Mouse (Mus musculus) embryonic facial prominence, embryonic 15.5 days (tissue): ENCODE data around the gene Asphd1. TPM values are rescaled to one million over a fixed set of nuclear protein-coding genes. Genes with fewer than 3 reads are reported as not detected.
"Not testable (repeated sequence)": the region's sequence is repeated elsewhere in the genome, so short reads cannot be mapped to it uniquely, and the experiment has no call there.

Experiments
- ATAC-seq: fragments of 200-750 bp; cut with Nextera tagmentation; 2 replicates; pipeline ENCODE4 v1.8.0; 2017; ENCODE audit warnings: low read depth, moderate TSS enrichment; ENCODE audit not compliant: insufficient number of reproducible peaks, low FRiP score, low TSS enrichment
- H3K27ac ChIP-seq: fragments of 300-500 bp; sonication (generic); replicated peaks from 2 replicates; pipeline ENCODE4 v1.5.1; 2015; ENCODE audit warnings: mild to moderate bottlenecking, inconsistent platforms
- H3K27me3 ChIP-seq: fragments of 300-500 bp; sonication (generic); 2 replicates; pipeline ENCODE4 v1.6.1; 2015; ENCODE audit warnings: inconsistent platforms
- H3K36me3 ChIP-seq: fragments of 300-500 bp; sonication (generic); 2 replicates; pipeline ENCODE4 v1.6.1; 2015; ENCODE audit warnings: mild to moderate bottlenecking, inconsistent platforms
- H3K4me1 ChIP-seq: fragments of 300-500 bp; sonication (generic); 2 replicates; pipeline ENCODE4 v1.6.1; 2015; ENCODE audit warnings: inconsistent platforms
- H3K4me2 ChIP-seq: fragments of 300-500 bp; sonication (generic); replicated peaks from 2 replicates; pipeline ENCODE4 v1.6.1; 2015; ENCODE audit warnings: mild to moderate bottlenecking, inconsistent platforms
- H3K4me3 ChIP-seq: fragments of 300-500 bp; sonication (generic); replicated peaks from 2 replicates; pipeline ENCODE4 v1.5.1; 2015; ENCODE audit warnings: mild to moderate bottlenecking, inconsistent platforms
- H3K9ac ChIP-seq: fragments of 300-500 bp; sonication (generic); 2 replicates; pipeline ENCODE4 v1.6.1; 2015; ENCODE audit warnings: inconsistent platforms
- H3K9me3 ChIP-seq: fragments of 300-500 bp; sonication (generic); replicated peaks from 2 replicates; pipeline ENCODE4 v1.6.1; 2016; ENCODE audit warnings: inconsistent platforms
- WGBS: fragments of 180-500 bp; shearing (Covaris S2); methylation state at CpG from one replicate; pipeline ENCODE4 v1.1.7; 2015; 5-methylcytosine and 5-hydroxymethylcytosine counted together
- polyA plus RNA-seq: library from polyadenylated mRNA; unstranded; fragments of >200 nt; fragmentation: Nextera tagmentation; extraction: Ambion mirVana; gene quantifications from 2 replicates; pipeline ENCODE4 v1.2.1, GENCODE M21; 2015

Asphd1 gene
- polyA plus RNA-seq, 1 experiment from 2014 or later, result 0.15 TPM

GRCm38 (mm10) chr7:126923999-126924398 lies 25.4 kb downstream of the Asphd1 start:
- Histone ChIP-seq H3K4me3 (no peak overlapping the region), H3K4me2 (no peak overlapping the region), H3K27me3 (no peaks in the 10 kb centered on the region), H3K9ac (no peak overlapping the region), H3K4me1 (peaks cover under 1% of the 10 kb centered on the region), H3K27ac (no peak overlapping the region), H3K9me3 (no peaks in the 10 kb centered on the region), H3K36me3 (no peaks in the 10 kb centered on the region)
- no peak for ATAC-seq
- 74% methylated on average over 5 of the region's 5 CpGs for WGBS

- H3K4me2 ChIP-seq, result no peak within 1 kb of the TSS
- no peaks in the 10 kb centered on the region for H3K9me3 ChIP-seq
- no peaks in the 10 kb centered on the region for H3K36me3 ChIP-seq
- H3K4me3 ChIP-seq, result no peak within 1 kb of the TSS
- 0 out of 2 replicates have a peak within 1 kb of the TSS, but pooled peaks have one; percentile 18 for H3K27ac ChIP-seq
- no peak within 1 kb of the TSS for H3K9ac ChIP-seq
- H3K4me1 ChIP-seq, result no peaks in the 10 kb centered on the region
- 34% methylated on average over 5 of the region's 5 CpGs for WGBS
- ATAC-seq, result no peak; the same call in 1 of the 2 replicates
- H3K27me3 ChIP-seq, result no peaks in the 10 kb centered on the region
These were observed 26.7 kb downstream of the Asphd1 start, which contains the start of gene Tmem219 for GRCm38 (mm10) chr7:126922624-126923060. Gene Tmem219 (minus strand): TSS chr7:126922917.

- WGBS, result 72% methylated on average over 2 of the region's 2 CpGs
- Histone ChIP-seq H3K9ac (no peak overlapping the region), H3K4me3 (no peak overlapping the region), H3K9me3 (no peaks in the 10 kb centered on the region), H3K4me1 (no peaks in the 10 kb centered on the region), H3K27me3 (no peaks in the 10 kb centered on the region), H3K4me2 (no peak overlapping the region), H3K27ac (no peak overlapping the region), H3K36me3 (no peaks in the 10 kb centered on the region)
- ATAC-seq, result no peak
These were observed 27.8 kb downstream of the Asphd1 start for GRCm38 (mm10) chr7:126921563-126921962.

GRCm38 (mm10) chr7:126919973-126920372 lies 29.4 kb downstream of the Asphd1 start:
- Histone ChIP-seq H3K4me1 (no peaks in the 10 kb centered on the region), H3K36me3 (no peaks in the 10 kb centered on the region), H3K9me3 (no peaks in the 10 kb centered on the region), H3K9ac (no peak overlapping the region), H3K27ac (no peak overlapping the region), H3K4me3 (no peak overlapping the region), H3K4me2 (no peak overlapping the region), H3K27me3 (no peaks in the 10 kb centered on the region)
- WGBS, result 83% methylated on average over 4 of the region's 4 CpGs
- no peak for ATAC-seq

- not testable (repeated sequence) for H3K27ac ChIP-seq, H3K4me3 ChIP-seq, H3K9ac ChIP-seq, H3K4me1 ChIP-seq, H3K4me2 ChIP-seq, ATAC-seq, H3K36me3 ChIP-seq, H3K9me3 ChIP-seq, H3K27me3 ChIP-seq
- WGBS, result 41% methylated on average over 4 of the region's 4 CpGs
These were observed 31.0 kb downstream of the Asphd1 start for GRCm38 (mm10) chr7:126918356-126918755.

GRCm38 (mm10) chr7:126914844-126915243 lies 34.5 kb downstream of the Asphd1 start:
- Histone ChIP-seq H3K9ac (no peak overlapping the region), H3K9me3 (no peaks in the 10 kb centered on the region), H3K4me2 (no peak overlapping the region), H3K27me3 (no peaks in the 10 kb centered on the region), H3K36me3 (no peaks in the 10 kb centered on the region), H3K4me1 (no peaks in the 10 kb centered on the region), H3K27ac (no peak overlapping the region), H3K4me3 (no peak overlapping the region)
- no peak for ATAC-seq
- 82% methylated on average over 3 of the region's 3 CpGs for WGBS

- no peak overlapping the region for H3K4me3 ChIP-seq
- ATAC-seq, result no peak
- WGBS, result 70% methylated on average over 3 of the region's 3 CpGs
- no peak overlapping the region for H3K27ac ChIP-seq
- H3K36me3 ChIP-seq, result no peaks in the 10 kb centered on the region
- no peaks in the 10 kb centered on the region for H3K4me1 ChIP-seq
- no peak overlapping the region for H3K9ac ChIP-seq
- no peak overlapping the region for H3K4me2 ChIP-seq
- no peaks in the 10 kb centered on the region for H3K9me3 ChIP-seq
- H3K27me3 ChIP-seq, result no peaks in the 10 kb centered on the region
These were observed 43.8 kb downstream of the Asphd1 start for GRCm38 (mm10) chr7:126905590-126905989.

- H3K4me2 ChIP-seq, H3K27me3 ChIP-seq, H3K36me3 ChIP-seq, ATAC-seq, H3K9me3 ChIP-seq, H3K4me3 ChIP-seq, H3K9ac ChIP-seq, H3K27ac ChIP-seq: not testable (repeated sequence)
- peaks cover 17% of the 10 kb centered on the region for H3K4me1 ChIP-seq
- 95% methylated on average over 8 of the region's 9 CpGs for WGBS
These were observed 49.6 kb downstream of the Asphd1 start for GRCm38 (mm10) chr7:126899781-126900180.

GRCm38 (mm10) chr7:126898102-126898990 lies 51.0 kb downstream of the Asphd1 start:
- Histone ChIP-seq H3K9ac (peak overlapping the region; percentile 68), H3K27me3 (no peaks in the 10 kb centered on the region), H3K4me2 (peak overlapping the region; percentile 71), H3K27ac (peak overlapping the region; percentile 72), H3K9me3 (no peaks in the 10 kb centered on the region), H3K4me3 (peak overlapping the region; percentile 75), H3K36me3 (no peaks in the 10 kb centered on the region), H3K4me1 (peaks cover 17% of the 10 kb centered on the region)
- 10% methylated on average over 37 of the region's 37 CpGs for WGBS
- ATAC-seq, result peak; percentile 92

GRCm38 (mm10) chr7:126897390-126898101 lies 51.8 kb downstream of the Asphd1 start:
- Histone ChIP-seq H3K27ac (peak overlapping the region; percentile 72), H3K9ac (peak overlapping the region; percentile 68), H3K4me3 (peak overlapping the region; percentile 75), H3K4me2 (peak overlapping the region; percentile 71), H3K36me3 (no peaks in the 10 kb centered on the region), H3K27me3 (no peaks in the 10 kb centered on the region), H3K4me1 (peaks cover 17% of the 10 kb centered on the region), H3K9me3 (no peaks in the 10 kb centered on the region)
- 17% methylated on average over 16 of the region's 16 CpGs for WGBS
- peak; percentile 17; the same call in 1 of the 2 replicates for ATAC-seq

- WGBS, result 90% methylated on average over 5 of the region's 5 CpGs
- Histone ChIP-seq H3K4me2 (peak overlapping the region; percentile 71; the same call in 1 of the 2 replicates), H3K4me3 (peak overlapping the region; percentile 75; the same call in 1 of the 2 replicates), H3K27ac (no peak overlapping the region), H3K9me3 (no peaks in the 10 kb centered on the region), H3K36me3 (no peaks in the 10 kb centered on the region), H3K9ac (0 out of 2 replicates have a peak overlapping the region, but pooled peaks have one; percentile 68), H3K27me3 (no peaks in the 10 kb centered on the region), H3K4me1 (peaks cover 17% of the 10 kb centered on the region)
- ATAC-seq, result no peak
These were observed 52.5 kb downstream of the Asphd1 start for GRCm38 (mm10) chr7:126896912-126897311.
